Mouse (Mus musculus): ENCODE results near the gene Plekha6. TPM values are rescaled to one million over a fixed set of nuclear protein-coding genes. Genes with fewer than 3 reads are reported as not detected.

The Plekha6 gene
- polyA plus RNA-seq, 1 experiment from 2014 or later: 19.8 TPM

- WGBS: 54% methylated on average over 7 of the region's 7 CpGs
Measured at GRCm38 (mm10) chr1:133209482-133209881, 45.5 kb downstream of the Plekha6 start.

DNA sequence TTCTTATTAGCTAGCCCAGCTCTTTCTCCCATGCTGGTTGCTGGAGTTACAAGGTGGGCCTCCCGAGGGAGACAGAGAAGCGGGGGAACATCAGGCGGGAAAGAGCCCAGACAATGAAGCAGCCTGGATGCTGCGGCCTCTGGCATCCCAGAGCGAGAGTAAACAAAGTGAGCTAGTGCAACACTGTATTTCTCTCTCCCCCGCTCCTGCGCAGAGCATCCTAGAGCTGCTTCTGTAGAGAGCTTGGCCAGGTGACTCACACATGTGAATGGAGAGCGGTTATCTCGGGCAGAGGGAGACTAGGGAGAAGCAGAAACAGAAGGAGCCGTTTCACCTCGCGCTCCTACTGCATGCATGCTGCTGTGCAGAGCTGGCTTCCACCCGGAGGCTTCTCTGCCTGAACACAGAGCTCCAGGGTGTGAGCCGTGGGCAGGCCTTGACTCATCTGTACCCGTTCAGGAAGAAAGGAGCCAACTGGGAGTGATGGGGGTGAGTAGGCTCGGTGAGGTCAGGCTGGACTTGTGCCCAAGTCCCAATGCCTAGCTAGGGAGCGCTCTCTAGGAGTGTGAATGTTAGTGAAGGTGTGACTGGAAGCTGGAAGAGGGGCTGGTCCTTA is 46.0 kb downstream of the Plekha6 start:
- Histone ChIP-seq H3K27ac (ENCODE audit: low read length) (0 out of 2 replicates have a peak overlapping the region, but pooled peaks have one; percentile 7), H3K27me3 (ENCODE audit: control insufficient read depth, insufficient read depth, low read length) (no peaks in the 10 kb centered on the region), H3K4me3 (ENCODE audit: low read depth, low read length) (no peak overlapping the region), H3K4me2 (replicated peaks; ENCODE audit: low read depth, low read length) (no peak overlapping the region), H3K9ac (replicated peaks; ENCODE audit: low read depth, low read length) (no peak overlapping the region; the same call in 1 of the 2 replicates), H3K4me1 (ENCODE audit: control insufficient read depth, insufficient read depth, low read length) (peaks cover 16% of the 10 kb centered on the region; the same call in 1 of the 2 replicates), H3K36me3 (ENCODE audit: control insufficient read depth, insufficient read depth, low read length) (no peaks in the 10 kb centered on the region), H3K9me3 (ENCODE audit: control insufficient read depth, low read depth, low read length) (no peaks in the 10 kb centered on the region)
- peak; percentile 47; the same call in 1 of the 2 replicates for ATAC-seq (ENCODE audit: insufficient number of reproducible peaks, insufficient read depth, low FRiP score, low read depth)
- WGBS: 32% methylated on average over 17 of the region's 17 CpGs

More at GRCm38 (mm10) chr1:133209482-133209881, 45.5 kb downstream of the Plekha6 start:
- H3K9ac ChIP-seq (replicated peaks; ENCODE audit: low read depth, low read length): no peak overlapping the region; the same call in 1 of the 2 replicates
- no peaks in the 10 kb centered on the region for H3K9me3 ChIP-seq (ENCODE audit: control insufficient read depth, low read depth, low read length)
- no peaks in the 10 kb centered on the region for H3K27me3 ChIP-seq (ENCODE audit: control insufficient read depth, insufficient read depth, low read length)
- H3K4me3 ChIP-seq (ENCODE audit: low read depth, low read length): no peak overlapping the region
- ATAC-seq (ENCODE audit: insufficient number of reproducible peaks, insufficient read depth, low FRiP score, low read depth): no peak
- peaks cover 16% of the 10 kb centered on the region; the same call in 1 of the 2 replicates for H3K4me1 ChIP-seq (ENCODE audit: control insufficient read depth, insufficient read depth, low read length)
- H3K27ac ChIP-seq (ENCODE audit: low read length): no peak overlapping the region
- H3K4me2 ChIP-seq (replicated peaks; ENCODE audit: low read depth, low read length): no peak overlapping the region
- no peaks in the 10 kb centered on the region for H3K36me3 ChIP-seq (ENCODE audit: control insufficient read depth, insufficient read depth, low read length)

DNA sequence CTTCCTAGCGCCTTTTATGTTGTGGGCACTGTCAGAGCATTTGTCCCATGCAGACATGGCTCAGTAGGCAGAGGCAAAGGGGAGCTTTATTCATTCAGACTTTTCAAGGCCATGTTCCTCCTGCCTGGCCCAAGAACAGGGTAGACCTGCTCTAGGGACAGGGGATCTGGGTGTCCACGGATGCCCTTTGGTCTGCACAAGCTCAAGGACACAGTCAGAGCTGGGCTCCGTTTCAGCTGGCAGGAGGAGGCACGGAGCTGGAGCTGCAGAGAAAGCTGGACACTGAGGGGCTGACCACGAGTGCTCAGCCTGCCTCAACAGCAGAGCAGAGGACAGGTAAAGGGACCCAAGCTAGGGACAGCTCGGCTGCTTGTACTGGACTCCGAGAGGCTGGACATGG is 46.8 kb downstream of the Plekha6 start:
- WGBS: 82% methylated on average over 7 of the region's 7 CpGs
- H3K4me1 ChIP-seq (ENCODE audit: control insufficient read depth, insufficient read depth, low read length): peaks cover 17% of the 10 kb centered on the region; the same call in 1 of the 2 replicates
- H3K4me2 ChIP-seq (replicated peaks; ENCODE audit: low read depth, low read length): no peak overlapping the region
- H3K9me3 ChIP-seq (ENCODE audit: control insufficient read depth, low read depth, low read length): no peaks in the 10 kb centered on the region
- no peaks in the 10 kb centered on the region for H3K27me3 ChIP-seq (ENCODE audit: control insufficient read depth, insufficient read depth, low read length)
- H3K27ac ChIP-seq (ENCODE audit: low read length): no peak overlapping the region
- no peak for ATAC-seq (ENCODE audit: insufficient number of reproducible peaks, insufficient read depth, low FRiP score, low read depth)
- no peaks in the 10 kb centered on the region for H3K36me3 ChIP-seq (ENCODE audit: control insufficient read depth, insufficient read depth, low read length)
- H3K4me3 ChIP-seq (ENCODE audit: low read depth, low read length): no peak overlapping the region
- no peak overlapping the region for H3K9ac ChIP-seq (replicated peaks; ENCODE audit: low read depth, low read length)

DNA sequence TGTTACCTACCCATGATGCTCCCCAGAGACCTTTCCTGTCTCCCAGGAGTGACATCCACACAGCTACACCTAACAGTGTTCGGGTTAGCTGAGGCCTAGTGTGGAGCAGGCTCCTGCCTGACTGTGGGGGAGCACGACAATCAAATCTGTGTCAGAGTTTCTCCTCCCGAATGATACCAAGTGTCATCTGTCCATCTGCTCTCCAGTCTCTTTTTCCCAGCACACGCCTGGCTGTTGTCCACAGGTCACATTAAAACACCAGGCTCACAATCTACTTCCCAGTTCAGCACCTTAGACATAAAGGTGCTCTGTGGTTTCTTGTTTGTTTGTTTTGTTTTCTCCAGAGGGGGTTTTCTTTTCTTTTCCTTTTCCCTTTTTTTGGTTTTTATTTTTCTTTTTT is 48.3 kb downstream of the Plekha6 start:
- no peak overlapping the region for H3K27ac ChIP-seq (ENCODE audit: low read length)
- no peak for ATAC-seq (ENCODE audit: insufficient number of reproducible peaks, insufficient read depth, low FRiP score, low read depth)

DNA sequence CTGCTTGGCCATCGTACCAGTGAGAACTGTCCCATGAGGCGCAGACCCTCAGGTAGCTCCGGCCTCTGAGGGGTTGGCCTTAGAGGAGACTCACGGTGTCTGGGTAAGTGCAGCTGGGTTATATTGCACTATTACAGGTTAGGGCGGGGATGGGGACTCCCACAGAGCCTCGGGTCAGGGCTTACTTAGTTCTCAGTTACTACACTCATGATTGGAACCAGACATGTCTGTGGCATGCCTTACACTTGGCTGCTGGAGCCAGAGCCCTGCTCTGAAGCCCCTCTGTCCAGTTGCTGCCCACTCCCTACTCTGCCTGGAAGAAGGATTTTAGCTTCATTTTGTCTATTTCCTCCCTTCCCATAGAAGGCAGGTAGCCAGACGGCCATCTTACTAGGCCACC is 49.1 kb downstream of the Plekha6 start:
- no peak overlapping the region for H3K27ac ChIP-seq (ENCODE audit: low read length)
- H3K9me3 ChIP-seq (ENCODE audit: control insufficient read depth, low read depth, low read length): no peaks in the 10 kb centered on the region
- WGBS: 71% methylated on average over 7 of the region's 7 CpGs
- no peak overlapping the region for H3K9ac ChIP-seq (replicated peaks; ENCODE audit: low read depth, low read length)
- ATAC-seq (ENCODE audit: insufficient number of reproducible peaks, insufficient read depth, low FRiP score, low read depth): no peak
- no peaks in the 10 kb centered on the region for H3K27me3 ChIP-seq (ENCODE audit: control insufficient read depth, insufficient read depth, low read length)
- no peak overlapping the region for H3K4me2 ChIP-seq (replicated peaks; ENCODE audit: low read depth, low read length)
- H3K4me3 ChIP-seq (ENCODE audit: low read depth, low read length): no peak overlapping the region
- no peaks in the 10 kb centered on the region for H3K36me3 ChIP-seq (ENCODE audit: control insufficient read depth, insufficient read depth, low read length)
- H3K4me1 ChIP-seq (ENCODE audit: control insufficient read depth, insufficient read depth, low read length): peaks cover 20% of the 10 kb centered on the region; the same call in 1 of the 2 replicates

More for the DNA sequence above, 48.3 kb downstream of the Plekha6 start:
- Histone ChIP-seq H3K9me3 (ENCODE audit: control insufficient read depth, low read depth, low read length) (no peaks in the 10 kb centered on the region), H3K4me2 (replicated peaks; ENCODE audit: low read depth, low read length) (no peak overlapping the region), H3K36me3 (ENCODE audit: control insufficient read depth, insufficient read depth, low read length) (no peaks in the 10 kb centered on the region), H3K27me3 (ENCODE audit: control insufficient read depth, insufficient read depth, low read length) (no peaks in the 10 kb centered on the region), H3K9ac (replicated peaks; ENCODE audit: low read depth, low read length) (no peak overlapping the region), H3K4me3 (ENCODE audit: low read depth, low read length) (no peak overlapping the region), H3K4me1 (ENCODE audit: control insufficient read depth, insufficient read depth, low read length) (peaks cover 20% of the 10 kb centered on the region; the same call in 1 of the 2 replicates)
- 73% methylated on average over 4 of the region's 4 CpGs for WGBS

GRCm38 (mm10) chr1:133213901-133214300 is 49.9 kb downstream of the Plekha6 start:
- WGBS: 94% methylated on average over 4 of the region's 4 CpGs
- Histone ChIP-seq H3K9me3 (ENCODE audit: control insufficient read depth, low read depth, low read length) (no peaks in the 10 kb centered on the region), H3K27me3 (ENCODE audit: control insufficient read depth, insufficient read depth, low read length) (no peaks in the 10 kb centered on the region), H3K27ac (ENCODE audit: low read length) (no peak overlapping the region), H3K4me3 (ENCODE audit: low read depth, low read length) (no peak overlapping the region), H3K9ac (replicated peaks; ENCODE audit: low read depth, low read length) (no peak overlapping the region), H3K36me3 (ENCODE audit: control insufficient read depth, insufficient read depth, low read length) (no peaks in the 10 kb centered on the region), H3K4me2 (replicated peaks; ENCODE audit: low read depth, low read length) (no peak overlapping the region), H3K4me1 (ENCODE audit: control insufficient read depth, insufficient read depth, low read length) (peaks cover 20% of the 10 kb centered on the region; the same call in 1 of the 2 replicates)
- ATAC-seq (ENCODE audit: insufficient number of reproducible peaks, insufficient read depth, low FRiP score, low read depth): no peak

DNA sequence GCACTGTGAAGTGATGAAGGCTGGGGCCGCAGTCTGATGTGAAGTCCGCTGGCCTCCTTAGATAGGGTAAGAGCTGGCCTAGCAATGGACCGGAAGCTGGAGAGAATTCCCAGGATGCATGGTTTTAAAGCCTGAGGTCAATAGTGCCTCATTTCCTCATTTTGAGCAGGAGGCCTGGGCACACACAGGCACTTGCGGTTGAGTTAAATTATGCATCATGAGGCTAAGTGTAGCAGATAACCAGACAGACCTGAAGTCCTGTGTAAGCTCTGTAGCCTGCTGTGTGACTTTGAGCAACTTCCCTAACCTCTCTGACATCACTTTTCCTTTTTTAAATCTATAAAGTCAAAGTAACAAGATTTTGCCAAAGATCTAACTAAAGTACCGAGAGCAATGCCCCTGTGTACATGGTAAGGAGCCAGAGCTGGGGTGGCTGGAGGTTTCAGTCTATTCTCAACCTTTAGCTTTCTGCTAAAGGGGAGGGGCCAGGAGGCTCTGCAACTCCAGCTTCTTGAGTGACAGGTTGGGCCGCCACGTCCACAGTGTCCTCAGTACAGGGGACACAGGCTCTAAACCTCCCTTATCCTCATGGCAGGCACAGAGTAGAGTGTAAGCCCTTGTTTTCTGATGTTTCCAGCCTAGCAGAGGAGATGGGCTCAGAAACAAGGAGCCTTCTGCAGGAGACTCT is 50.8 kb downstream of the Plekha6 start:
- H3K27me3 ChIP-seq (ENCODE audit: control insufficient read depth, insufficient read depth, low read length): no peaks in the 10 kb centered on the region
- no peaks in the 10 kb centered on the region for H3K9me3 ChIP-seq (ENCODE audit: control insufficient read depth, low read depth, low read length)
- peaks cover 14% of the 10 kb centered on the region; the same call in 1 of the 2 replicates for H3K4me1 ChIP-seq (ENCODE audit: control insufficient read depth, insufficient read depth, low read length)
- H3K4me3 ChIP-seq (ENCODE audit: low read depth, low read length): no peak overlapping the region
- ATAC-seq (ENCODE audit: insufficient number of reproducible peaks, insufficient read depth, low FRiP score, low read depth): peak; percentile 30; the same call in 1 of the 2 replicates
- no peak overlapping the region for H3K9ac ChIP-seq (replicated peaks; ENCODE audit: low read depth, low read length)
- 68% methylated on average over 7 of the region's 7 CpGs for WGBS
- H3K27ac ChIP-seq (ENCODE audit: low read length): no peak overlapping the region
- H3K4me2 ChIP-seq (replicated peaks; ENCODE audit: low read depth, low read length): no peak overlapping the region
- H3K36me3 ChIP-seq (ENCODE audit: control insufficient read depth, insufficient read depth, low read length): no peaks in the 10 kb centered on the region

DNA sequence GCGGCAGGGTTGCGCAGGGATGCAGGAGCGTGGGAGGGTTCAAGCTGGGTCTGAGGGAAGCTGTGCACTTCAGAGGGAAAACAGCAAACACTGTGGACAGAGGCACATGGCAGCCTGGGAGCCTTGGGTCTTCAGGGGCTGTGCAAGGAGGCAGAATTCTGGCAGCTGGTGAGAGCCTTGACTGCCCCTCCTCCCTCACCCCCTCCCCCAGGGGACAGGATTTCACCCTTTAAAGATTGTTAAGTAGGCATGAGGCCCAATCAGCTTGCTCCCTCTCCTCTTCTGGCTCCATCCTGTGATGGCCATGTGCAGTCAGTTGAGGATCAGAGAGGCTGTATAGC is 51.3 kb downstream of the Plekha6 start:
- no peak overlapping the region for H3K4me2 ChIP-seq (replicated peaks; ENCODE audit: low read depth, low read length)
- H3K9me3 ChIP-seq (ENCODE audit: control insufficient read depth, low read depth, low read length): no peaks in the 10 kb centered on the region
- H3K4me1 ChIP-seq (ENCODE audit: control insufficient read depth, insufficient read depth, low read length): peaks cover 9% of the 10 kb centered on the region; the same call in 1 of the 2 replicates
- H3K9ac ChIP-seq (replicated peaks; ENCODE audit: low read depth, low read length): no peak overlapping the region
- ATAC-seq (ENCODE audit: insufficient number of reproducible peaks, insufficient read depth, low FRiP score, low read depth): no peak
- WGBS: 57% methylated on average over 3 of the region's 3 CpGs
- no peaks in the 10 kb centered on the region for H3K36me3 ChIP-seq (ENCODE audit: control insufficient read depth, insufficient read depth, low read length)
- H3K27ac ChIP-seq (ENCODE audit: low read length): no peak overlapping the region
- H3K4me3 ChIP-seq (ENCODE audit: low read depth, low read length): no peak overlapping the region
- no peaks in the 10 kb centered on the region for H3K27me3 ChIP-seq (ENCODE audit: control insufficient read depth, insufficient read depth, low read length)
